Mouse (Mus musculus): Measurements from ENCODE around the gene Dpy30. TPM values are rescaled to one million over a fixed set of nuclear protein-coding genes. Genes with fewer than 3 reads are reported as not detected.
"Not testable (repeated sequence)": the region's sequence is repeated elsewhere in the genome, so short reads cannot be mapped to it uniquely, and the experiment has no call there.

Dpy30 gene
- total RNA-seq, 2 experiments from 2014 or later: 42.6 to 45.6 TPM

DNA sequence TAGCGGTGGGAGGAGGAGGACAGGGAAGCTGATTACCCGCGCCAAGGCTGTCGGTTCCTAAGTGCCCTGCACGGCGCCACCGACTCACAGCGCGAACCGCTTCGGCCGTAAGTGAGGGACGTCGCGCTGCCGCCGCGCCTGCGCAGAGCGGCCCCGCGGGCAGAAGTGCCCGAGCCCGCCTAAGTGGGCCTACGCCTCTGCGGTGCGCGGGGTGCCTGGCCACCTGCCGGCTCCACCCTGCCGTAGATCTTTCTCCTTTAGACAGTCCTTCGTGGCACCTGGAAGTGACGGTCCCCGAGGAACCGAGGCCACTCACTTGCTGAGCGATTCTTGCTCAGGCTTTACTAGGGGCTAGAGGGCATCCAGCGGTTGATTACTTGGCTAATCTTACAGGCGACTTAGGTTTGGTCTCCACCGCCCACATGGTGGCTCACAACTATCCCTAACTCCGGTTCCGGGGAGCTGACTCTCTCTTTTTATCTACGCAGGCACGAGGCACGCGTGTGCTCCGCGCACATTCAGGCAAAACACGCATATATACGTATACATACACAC lies 7.4 kb downstream of the Dpy30 start:
- TF ChIP-seq CTCF (IDR thresholded peaks at IDR 0.05): no peak; the same call in none of the 2 replicates
- DNase-seq (ENCODE audit: extremely low spot score in 1 of 2, low spot score in 2 of 2): peak; percentile 86 to 88
- peak overlapping the region; percentile 86 for H3K4me3 ChIP-seq
- peak overlapping the region; percentile 97 for H3K27ac ChIP-seq
- intact Hi-C loops (cut with DNase I): loop anchor here (1.0 kb wide), 2 partner anchors 21 to 22 kb away; partner anchors contain the start of genes Memo1 and Spast

DNA sequence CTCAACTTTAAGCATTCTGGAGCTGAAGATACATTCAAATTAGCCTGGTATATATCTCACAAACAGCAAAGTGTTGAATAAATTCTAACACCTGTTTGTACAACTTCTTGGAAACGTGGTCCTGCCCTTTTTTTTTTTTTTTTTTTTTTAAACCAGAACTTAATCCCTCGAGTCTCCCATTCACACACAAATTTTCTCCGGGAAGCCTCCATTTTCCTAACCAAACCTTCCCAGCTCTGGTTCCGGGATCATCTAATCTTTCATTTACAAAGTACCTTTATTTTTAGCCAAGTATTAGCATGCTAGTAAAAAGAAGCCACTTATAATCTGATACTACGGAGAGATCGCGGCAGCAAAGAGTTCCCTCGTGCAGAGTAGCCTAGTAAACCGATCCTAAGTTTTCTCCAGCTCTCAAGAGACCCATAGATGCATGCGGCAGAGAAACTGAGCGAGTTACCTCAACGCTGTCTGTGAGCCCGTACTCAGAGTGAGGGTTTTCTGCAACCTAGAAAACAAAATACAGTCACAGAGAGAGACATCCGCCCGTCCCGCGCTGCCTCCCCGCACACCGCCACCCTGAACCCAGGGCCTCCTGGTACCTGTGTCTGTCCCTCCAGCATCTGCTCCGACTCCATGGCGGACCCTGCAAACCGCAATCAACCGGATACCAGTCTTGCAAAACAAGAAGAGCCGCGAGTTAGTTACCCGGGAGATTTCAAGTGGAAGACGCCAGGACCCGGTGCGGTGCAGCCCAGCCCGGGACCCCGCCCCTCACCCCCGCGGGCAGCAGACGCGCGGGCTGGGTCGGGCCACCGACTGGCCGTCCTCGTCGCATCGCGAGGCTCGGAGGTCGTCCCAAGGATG lies 8.1 kb downstream of the Dpy30 start:
- peak in 1 of 2 experiments; percentile 16 for DNase-seq (ENCODE audit: extremely low spot score in 1 of 2, low spot score in 2 of 2)

DNA sequence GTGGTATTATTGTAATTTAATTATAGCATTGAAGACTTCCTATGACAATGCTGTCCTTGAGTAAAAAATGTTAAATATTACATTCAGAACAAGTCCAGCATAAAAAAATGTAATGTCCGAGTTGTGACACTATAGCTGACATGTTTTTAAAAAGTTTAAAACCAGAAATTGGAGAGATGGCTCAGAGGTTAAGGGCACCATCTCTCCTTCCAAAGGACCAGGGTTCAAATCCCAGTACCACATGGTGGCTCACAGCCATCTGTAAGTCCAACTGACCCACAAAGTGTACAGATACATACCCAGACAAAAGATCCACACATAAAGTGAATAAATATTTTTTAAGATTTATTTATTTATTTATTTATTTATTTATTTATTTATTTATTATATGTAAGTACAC lies 17.7 kb downstream of the Dpy30 start:
- TF ChIP-seq CTCF (IDR thresholded peaks at IDR 0.05): no peak
- no peak for DNase-seq (ENCODE audit: extremely low spot score in 1 of 2, low spot score in 2 of 2)
- no peak overlapping the region for H3K27ac ChIP-seq
- no peak overlapping the region for H3K4me3 ChIP-seq
- intact Hi-C loops (cut with DNase I): no loop called here

More for the DNA sequence above, 8.1 kb downstream of the Dpy30 start:
- intact Hi-C loops (cut with DNase I): loop anchor here (1.0 kb wide), 2 partner anchors 20 to 23 kb away; partner anchors contain the start of genes Memo1 and Spast
- peak overlapping the region; percentile 86 for H3K4me3 ChIP-seq
- peak overlapping the region; percentile 97 for H3K27ac ChIP-seq
- no peak for TF ChIP-seq CTCF (IDR thresholded peaks at IDR 0.05)

DNA sequence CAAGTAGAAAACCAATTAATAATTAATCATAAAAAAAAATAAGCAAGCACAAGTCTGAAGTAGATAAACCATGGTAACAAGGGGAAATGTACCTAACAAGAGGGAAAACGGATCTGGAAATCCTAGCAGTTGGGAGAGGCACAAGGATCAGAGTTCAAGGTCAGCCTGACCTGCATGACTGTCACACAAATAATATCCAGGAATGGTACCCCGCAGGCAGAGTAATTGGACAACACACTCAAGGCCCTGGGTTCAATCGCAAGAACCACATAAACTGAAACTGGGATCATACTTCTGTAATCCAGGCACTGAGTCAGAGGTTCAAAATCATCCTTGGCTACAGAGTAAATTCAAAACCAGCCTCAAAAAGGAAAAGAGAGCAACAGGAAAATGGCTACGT lies 18.1 kb downstream of the Dpy30 start:
- TF ChIP-seq CTCF (IDR thresholded peaks at IDR 0.05): no peak
- Histone ChIP-seq H3K27ac (no peak overlapping the region), H3K4me3 (no peak overlapping the region)
- DNase-seq (ENCODE audit: extremely low spot score in 1 of 2, low spot score in 2 of 2): no peak
- intact Hi-C loops (cut with DNase I): no loop called here

DNA sequence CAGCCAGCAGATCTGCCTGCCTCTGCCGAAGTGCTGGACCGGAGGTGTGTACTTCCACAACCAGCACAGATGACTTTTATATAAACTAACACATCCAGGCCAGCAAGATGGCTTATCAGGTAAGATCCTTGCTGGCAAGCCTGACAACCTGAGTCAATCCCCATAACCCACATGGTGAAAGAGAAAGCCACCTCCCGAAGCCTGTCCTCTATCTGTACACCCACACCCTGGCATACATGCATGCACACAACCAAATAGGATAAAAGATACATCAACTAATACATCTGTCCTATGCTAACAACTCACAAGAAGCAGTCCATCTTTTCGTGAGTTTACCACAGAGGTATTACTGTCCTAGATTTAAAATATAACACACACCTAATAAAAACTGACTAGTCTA lies 19.7 kb downstream of the Dpy30 start:
- no peak for TF ChIP-seq CTCF (IDR thresholded peaks at IDR 0.05)
- intact Hi-C loops (cut with DNase I): no loop called here
- H3K4me3 ChIP-seq: no peak overlapping the region
- no peak for DNase-seq (ENCODE audit: extremely low spot score in 1 of 2, low spot score in 2 of 2)
- H3K27ac ChIP-seq: no peak overlapping the region

DNA sequence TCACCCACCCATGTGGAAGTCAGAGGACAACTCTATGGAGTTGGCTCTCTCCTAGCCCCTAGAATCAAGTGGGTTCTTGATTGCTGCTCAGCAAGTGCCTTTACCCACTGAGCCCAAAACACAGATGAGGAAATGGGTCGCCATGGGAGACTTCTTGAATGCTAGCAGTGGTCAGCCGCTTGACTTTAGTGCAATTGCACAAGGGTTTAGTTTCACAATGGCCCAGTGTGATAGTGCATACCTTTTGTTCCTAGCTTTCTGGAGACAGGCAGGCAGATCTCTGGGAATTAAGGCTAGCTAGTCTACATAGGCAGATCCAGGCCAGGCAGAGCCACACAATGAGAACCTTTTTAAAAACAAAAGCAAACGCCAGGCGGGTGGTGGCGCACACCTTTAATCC lies 23.7 kb downstream of the Dpy30 start:
- no peak for DNase-seq (ENCODE audit: extremely low spot score in 1 of 2, low spot score in 2 of 2)

DNA sequence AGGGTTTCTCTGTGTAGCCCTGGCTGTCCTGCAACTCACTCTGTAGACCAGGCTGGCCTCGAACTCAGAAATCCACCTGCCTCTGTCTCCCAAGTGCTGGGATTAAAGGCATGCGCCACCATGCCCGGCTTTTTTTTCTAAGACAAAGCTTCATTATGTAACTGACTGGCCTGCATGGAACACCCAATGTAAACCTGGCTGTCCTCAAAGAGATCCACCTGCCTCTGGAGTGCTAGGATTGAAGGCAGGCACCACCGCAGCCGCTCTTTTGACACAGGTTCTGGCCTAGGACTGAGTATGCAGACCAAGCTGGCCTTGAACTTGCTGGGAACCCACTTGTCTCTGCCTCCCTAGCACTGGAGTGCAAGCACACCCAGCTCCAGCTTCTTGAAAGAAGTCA lies 26.8 kb downstream of the Dpy30 start:
- not testable (repeated sequence) for H3K4me3 ChIP-seq; H3K27ac ChIP-seq; DNase-seq (ENCODE audit: extremely low spot score in 1 of 2, low spot score in 2 of 2)
- intact Hi-C loops (cut with DNase I): loop anchor here (5.0 kb wide), 1 partner anchor 275 kb away; no protein-coding TSS in a partner anchor

More for the DNA sequence above, 23.7 kb downstream of the Dpy30 start:
- intact Hi-C loops (cut with DNase I): no loop called here
- no peak overlapping the region for H3K4me3 ChIP-seq
- TF ChIP-seq CTCF (IDR thresholded peaks at IDR 0.05): no peak
- no peak overlapping the region for H3K27ac ChIP-seq

DNA sequence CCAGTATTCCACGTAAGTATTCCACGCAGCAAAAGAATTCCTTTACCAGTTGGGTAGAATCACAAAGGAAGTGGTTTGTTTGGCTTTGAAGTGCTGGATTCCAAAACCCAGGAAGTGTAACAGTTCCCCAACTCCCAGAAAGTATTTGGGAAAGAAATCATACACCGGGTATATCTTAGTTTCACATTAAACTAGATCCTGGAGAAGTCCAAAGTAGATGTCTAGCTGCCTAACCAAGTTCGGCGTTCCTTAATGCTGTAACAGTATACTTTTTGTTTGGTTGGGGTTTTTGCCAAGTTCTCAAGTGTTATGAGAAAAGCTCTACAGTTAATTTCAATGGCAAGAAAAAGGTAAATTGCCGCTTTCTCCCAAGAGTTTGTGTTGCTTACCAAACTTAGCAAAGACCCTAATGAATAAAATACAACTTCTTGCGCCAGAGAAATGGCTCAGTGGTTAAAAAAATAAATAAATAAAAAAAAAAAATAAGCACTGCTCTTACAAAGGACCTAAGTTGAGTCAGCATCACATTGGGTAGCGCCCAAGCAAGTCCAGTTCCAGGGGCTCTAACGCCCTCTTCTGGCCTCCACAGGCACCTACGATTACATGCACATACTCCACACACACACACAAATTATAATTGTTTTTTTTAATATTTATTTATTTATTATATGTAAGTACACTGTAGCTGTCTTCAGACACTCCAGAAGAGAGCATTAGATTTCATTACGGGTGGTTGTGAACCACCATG lies 27.5 kb downstream of the Dpy30 start:
- intact Hi-C loops (cut with DNase I): loop anchor here (5.0 kb wide), 1 partner anchor 274 kb away; no protein-coding TSS in a partner anchor
- DNase-seq (ENCODE audit: extremely low spot score in 1 of 2, low spot score in 2 of 2): no peak
- TF ChIP-seq CTCF (IDR thresholded peaks at IDR 0.05): peak; percentile 38
- Histone ChIP-seq H3K4me3 (peak overlapping the region; percentile 88), H3K27ac (peak overlapping the region; percentile 98)

DNA sequence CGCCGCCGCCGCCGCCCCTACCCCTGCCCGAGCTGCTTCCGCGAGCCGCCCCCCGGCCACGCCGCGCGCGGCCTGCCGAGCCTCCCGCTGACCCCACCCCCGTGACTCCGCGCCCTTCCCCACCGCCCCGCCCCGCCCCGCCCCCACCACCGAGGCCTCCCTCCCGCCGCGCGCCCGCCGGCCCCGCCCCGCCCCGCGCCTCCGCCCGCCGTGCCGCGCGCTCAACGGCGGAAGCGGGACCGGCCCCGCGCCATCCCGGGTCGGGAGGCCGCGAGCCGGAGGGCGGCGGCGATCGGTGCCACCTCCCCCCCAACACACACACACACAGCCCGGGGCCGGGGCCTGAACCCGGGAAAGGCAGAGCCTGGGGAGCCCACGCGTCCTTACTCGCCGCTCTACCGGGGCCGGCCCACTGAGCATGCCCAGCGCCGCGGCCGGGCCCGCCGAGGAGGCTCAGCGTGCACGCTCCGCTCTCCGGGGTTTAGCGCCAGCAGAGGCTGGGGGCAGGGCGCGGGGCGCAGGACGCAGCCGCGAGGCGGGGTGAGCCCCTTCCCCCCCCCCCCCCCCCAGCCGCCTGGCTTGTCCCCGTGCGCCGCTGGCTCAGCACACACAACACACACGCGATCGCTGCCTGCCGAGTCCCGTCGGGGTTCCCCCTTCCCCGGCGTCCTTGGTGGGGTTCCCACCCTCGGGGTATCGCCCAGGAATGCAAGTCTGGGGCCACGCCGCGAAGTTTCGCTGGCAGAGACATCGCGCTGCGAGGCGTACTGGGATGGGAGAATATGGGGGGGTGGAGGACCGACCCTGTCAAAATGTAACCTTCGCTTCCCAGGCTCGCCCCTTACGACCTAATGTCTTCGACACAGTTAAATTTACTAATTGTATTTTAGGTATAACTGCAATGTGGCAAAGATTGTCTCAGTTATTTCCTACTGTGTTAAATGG lies 28.4 kb downstream of the Dpy30 start, which contains the start of gene Memo1:
Gene Memo1 (minus strand): TSS at position 496 of the 945 bp plus-strand sequence.
- peak; percentile 83 to 88 for DNase-seq (ENCODE audit: extremely low spot score in 1 of 2, low spot score in 2 of 2)
- Histone ChIP-seq H3K4me3 (peak within 1 kb of the TSS; percentile 88), H3K27ac (peak within 1 kb of the TSS; percentile 98)
- no peak for TF ChIP-seq CTCF (IDR thresholded peaks at IDR 0.05)
- intact Hi-C loops (cut with DNase I): loop anchor here (1.0 to 5.0 kb wide), 3 partner anchors 21 to 273 kb away; partner anchors contain the start of gene Spast

DNA sequence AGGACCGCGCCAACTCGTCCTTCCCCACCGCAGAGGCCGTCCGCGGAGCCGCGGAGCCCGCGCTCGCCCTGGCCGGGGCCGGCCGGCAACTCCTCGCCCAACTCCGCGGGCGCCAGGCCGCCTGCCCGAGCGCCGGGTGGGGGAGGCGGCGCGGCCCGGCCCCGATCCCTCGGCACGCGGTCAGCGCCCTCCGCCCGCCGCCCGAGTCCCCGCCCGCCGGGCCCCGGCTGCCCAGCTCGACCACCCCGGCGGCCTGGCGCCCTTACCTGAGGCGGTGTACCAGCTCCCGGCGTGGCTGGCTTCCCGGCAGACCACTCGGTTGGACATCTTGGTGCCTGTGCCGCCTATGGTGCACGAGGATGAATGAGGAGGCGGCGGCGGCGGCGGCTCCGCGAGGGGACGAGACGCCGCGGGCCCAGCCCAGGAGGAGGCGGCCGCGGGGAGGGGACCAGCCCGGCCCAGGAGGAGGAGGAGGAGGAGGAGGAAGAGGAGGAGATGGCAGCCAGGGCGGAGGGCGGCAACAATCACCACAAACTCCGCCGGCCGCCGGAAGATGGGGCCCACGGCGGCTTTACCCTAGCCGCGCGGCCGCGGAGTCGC lies 29.2 kb downstream of the Dpy30 start:
- intact Hi-C loops (cut with DNase I): loop anchor here (1.0 to 5.0 kb wide), 3 partner anchors 22 to 272 kb away; partner anchors contain the start of gene Spast
- TF ChIP-seq CTCF (IDR thresholded peaks at IDR 0.05): no peak
- H3K4me3 ChIP-seq: peak overlapping the region; percentile 78
- peak overlapping the region; percentile 85 for H3K27ac ChIP-seq
- peak; percentile 72 to 79 for DNase-seq (ENCODE audit: extremely low spot score in 1 of 2, low spot score in 2 of 2)
